Mouse (Mus musculus) lung, embryonic 16.5 days (tissue): ENCODE data around the gene Coq7. TPM values are rescaled to one million over a fixed set of nuclear protein-coding genes. Genes with fewer than 3 reads are reported as not detected.

Experiments
- ATAC-seq: fragments of 200-750 bp; cut with Nextera tagmentation; 2 replicates; pipeline ENCODE4 v1.8.0; 2017; ENCODE audit warnings: low read depth, mild to moderate bottlenecking, moderate library complexity
- H3K27ac ChIP-seq: fragments of 300-500 bp; sonication (generic); 2 replicates; pipeline ENCODE4 v1.5.1; 2014; ENCODE audit warnings: mild to moderate bottlenecking, control low read depth, low read length
- H3K27me3 ChIP-seq: fragments of 300-500 bp; sonication (generic); 2 replicates; pipeline ENCODE4 v1.6.1; 2014; ENCODE audit warnings: low read depth, low read length, mixed read lengths; ENCODE audit not compliant: control insufficient read depth, insufficient read depth
- H3K36me3 ChIP-seq: fragments of 300-500 bp; sonication (generic); 2 replicates; pipeline ENCODE4 v1.6.1; 2014; ENCODE audit warnings: low read length; ENCODE audit not compliant: control insufficient read depth, insufficient read depth
- H3K4me1 ChIP-seq: fragments of 300-500 bp; sonication (generic); replicated peaks from 2 replicates; pipeline ENCODE4 v1.6.1; 2014; ENCODE audit warnings: low read length, mixed read lengths; ENCODE audit not compliant: control insufficient read depth, insufficient read depth
- H3K4me2 ChIP-seq: fragments of 300-500 bp; sonication (generic); 2 replicates; pipeline ENCODE4 v1.6.1; 2014; ENCODE audit warnings: low read depth, low read length, control low read depth
- H3K4me3 ChIP-seq: fragments of 300-500 bp; sonication (generic); 2 replicates; pipeline ENCODE4 v1.5.1; 2014; ENCODE audit warnings: mild to moderate bottlenecking, low read length, control low read depth
- H3K9ac ChIP-seq: fragments of 300-500 bp; sonication (generic); 2 replicates; pipeline ENCODE4 v1.6.1; 2014; ENCODE audit warnings: low read length, control low read depth
- H3K9me3 ChIP-seq: fragments of 300-500 bp; sonication (generic); 2 replicates; pipeline ENCODE4 v1.6.1; 2016; ENCODE audit warnings: low read length; ENCODE audit not compliant: control insufficient read depth
- WGBS: fragments of 180-500 bp; shearing (Covaris S2); extraction: QIAGEN DNeasy Blood & Tissue Kit; methylation state at CpG from one replicate; pipeline ENCODE4 v1.1.7; 2014; 5-methylcytosine and 5-hydroxymethylcytosine counted together
- polyA plus RNA-seq: library from polyadenylated mRNA; unstranded; fragments of >200 nt; fragmentation: Nextera tagmentation; extraction: Ambion mirVana; gene quantifications from 2 replicates; pipeline ENCODE4 v1.2.1, GENCODE M21; 2015

The Coq7 gene
- polyA plus RNA-seq, 1 experiment from 2014 or later: 117 TPM

- WGBS: 35% methylated on average over 57 of the region's 57 CpGs
- Histone ChIP-seq H3K27me3 (no peaks in the 10 kb centered on the region), H3K4me1 (peaks cover 37% of the 10 kb centered on the region), H3K36me3 (0 out of 2 replicates have a peak, but pooled peaks cover 6% of the 10 kb centered on the region), H3K4me2 (peak overlapping the region; percentile 79), H3K9me3 (no peaks in the 10 kb centered on the region), H3K27ac (no peak overlapping the region), H3K9ac (peak overlapping the region; percentile 99), H3K4me3 (peak overlapping the region; percentile 79)
- ATAC-seq: no peak
Measured at GRCm38 (mm10) chr7:118489706-118490665, 43.2 kb downstream of the Coq7 start.

GRCm38 (mm10) chr7:118488060-118488664 lies 45.0 kb downstream of the Coq7 start:
- Histone ChIP-seq H3K4me3 (peak overlapping the region; percentile 26), H3K9me3 (no peaks in the 10 kb centered on the region), H3K9ac (peak overlapping the region; percentile 40; the same call in 1 of the 2 replicates), H3K4me2 (peak overlapping the region; percentile 48), H3K36me3 (0 out of 2 replicates have a peak, but pooled peaks cover 6% of the 10 kb centered on the region), H3K4me1 (peaks cover 37% of the 10 kb centered on the region), H3K27ac (peak overlapping the region; percentile 21), H3K27me3 (no peaks in the 10 kb centered on the region)
- no peak for ATAC-seq
- WGBS: 21% methylated on average over 8 of the region's 8 CpGs

GRCm38 (mm10) chr7:118486917-118487316 lies 46.2 kb downstream of the Coq7 start:
- Histone ChIP-seq H3K27ac (no peak overlapping the region), H3K36me3 (0 out of 2 replicates have a peak, but pooled peaks cover 6% of the 10 kb centered on the region), H3K4me1 (peaks cover 34% of the 10 kb centered on the region), H3K27me3 (no peaks in the 10 kb centered on the region), H3K4me3 (no peak overlapping the region), H3K9ac (no peak overlapping the region), H3K4me2 (no peak overlapping the region), H3K9me3 (no peaks in the 10 kb centered on the region)
- WGBS: 51% methylated on average over 5 of the region's 5 CpGs
- no peak for ATAC-seq

- Histone ChIP-seq H3K4me1 (peaks cover 19% of the 10 kb centered on the region), H3K4me2 (no peak overlapping the region), H3K27me3 (no peaks in the 10 kb centered on the region), H3K9me3 (no peaks in the 10 kb centered on the region), H3K9ac (no peak overlapping the region), H3K36me3 (no peaks in the 10 kb centered on the region), H3K27ac (no peak overlapping the region), H3K4me3 (no peak overlapping the region)
- no peak for ATAC-seq
- WGBS: 58% methylated on average over 1 of the region's 1 CpGs
Measured at GRCm38 (mm10) chr7:118483996-118484395, 49.2 kb downstream of the Coq7 start.

- no peaks in the 10 kb centered on the region for H3K27me3 ChIP-seq
- no peak overlapping the region for H3K4me2 ChIP-seq
- no peaks in the 10 kb centered on the region for H3K36me3 ChIP-seq
- WGBS: 88% methylated on average over 2 of the region's 2 CpGs
- H3K27ac ChIP-seq: no peak overlapping the region
- H3K9me3 ChIP-seq: no peaks in the 10 kb centered on the region
- H3K4me1 ChIP-seq: peaks cover 11% of the 10 kb centered on the region
- no peak for ATAC-seq
- H3K4me3 ChIP-seq: no peak overlapping the region
- H3K9ac ChIP-seq: no peak overlapping the region
Measured at GRCm38 (mm10) chr7:118482001-118482400, 51.2 kb downstream of the Coq7 start.

GRCm38 (mm10) chr7:118481047-118481810 lies 51.9 kb downstream of the Coq7 start:
- Histone ChIP-seq H3K27me3 (no peaks in the 10 kb centered on the region), H3K4me2 (no peak overlapping the region), H3K36me3 (no peaks in the 10 kb centered on the region), H3K27ac (no peak overlapping the region), H3K4me1 (peaks cover 14% of the 10 kb centered on the region), H3K9me3 (no peaks in the 10 kb centered on the region), H3K4me3 (no peak overlapping the region), H3K9ac (no peak overlapping the region)
- 35% methylated on average over 10 of the region's 10 CpGs for WGBS
- no peak for ATAC-seq

- Histone ChIP-seq H3K27ac (no peak overlapping the region), H3K36me3 (no peaks in the 10 kb centered on the region), H3K4me2 (no peak overlapping the region), H3K4me1 (peaks cover 14% of the 10 kb centered on the region), H3K9me3 (no peaks in the 10 kb centered on the region), H3K4me3 (no peak overlapping the region), H3K27me3 (no peaks in the 10 kb centered on the region), H3K9ac (no peak overlapping the region)
- WGBS: 81% methylated on average over 9 of the region's 9 CpGs
- ATAC-seq: no peak
Measured at GRCm38 (mm10) chr7:118480160-118480709, 52.9 kb downstream of the Coq7 start.

- 36% methylated on average over 3 of the region's 3 CpGs for WGBS
- Histone ChIP-seq H3K9ac (peak overlapping the region; percentile 45; the same call in 1 of the 2 replicates), H3K36me3 (no peaks in the 10 kb centered on the region), H3K27ac (peak overlapping the region; percentile 91), H3K27me3 (no peaks in the 10 kb centered on the region), H3K4me2 (no peak overlapping the region), H3K9me3 (peaks cover 4% of the 10 kb centered on the region; the same call in 1 of the 2 replicates), H3K4me3 (no peak overlapping the region), H3K4me1 (peaks cover 14% of the 10 kb centered on the region)
- peak; percentile 85 for ATAC-seq
Measured at GRCm38 (mm10) chr7:118478835-118479312, 54.3 kb downstream of the Coq7 start.
